Mouse (Mus musculus) megakaryocyte progenitor cell, adult 5-6 weeks (primary cell): ENCODE measurements around the gene Sorbs1. TPM values are rescaled to one million over a fixed set of nuclear protein-coding genes. Genes with fewer than 3 reads are reported as not detected.

ENCODE experiments used
- ATAC-seq: replicated peaks from 2 replicates; pipeline ENCODE4 v1.8.0; 2016; ENCODE audit warnings: mild to moderate bottlenecking, moderate TSS enrichment, inconsistent platforms; ENCODE audit not compliant: poor library complexity
- total RNA-seq, 2 experiments: library from RNA; stranded (forward) in 1 of 2; stranded (reverse) in 1 of 2; fragments of 157-497, 149-512 nt in 1 of 2; fragments of 200-1000 nt in 1 of 2; gene quantifications; 2 replicates each; pipeline versions ENCODE4 v1.2.3 to v1.2.4; 2015 to 2017

Gene Sorbs1
- total RNA-seq, 2 experiments from 2014 or later: 0.42 to 3.3 TPM

GRCm38 (mm10) chr19:40487561-40487960 lies 26.0 kb downstream of the Sorbs1 start:
- peak; percentile 40 for ATAC-seq

DNA sequence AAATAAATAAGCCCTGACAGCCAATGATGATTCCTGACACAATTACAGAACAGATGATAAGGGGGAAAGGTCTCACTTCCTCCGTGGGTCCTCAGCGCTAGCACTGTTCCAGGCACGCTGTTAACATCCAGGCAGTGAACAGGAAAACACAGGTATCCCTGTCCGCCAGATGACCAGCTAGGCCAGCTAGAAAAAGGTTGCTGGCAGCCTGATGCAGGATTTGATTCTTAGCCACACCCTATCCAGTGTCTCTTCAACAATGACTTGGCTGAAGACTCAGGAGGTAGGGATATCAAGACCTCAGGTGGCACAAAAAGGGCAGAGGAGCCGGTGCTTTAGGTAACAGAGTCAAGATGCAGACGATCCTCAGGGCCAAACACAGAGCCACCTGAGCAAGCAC lies 32.5 kb downstream of the Sorbs1 start:
- ATAC-seq: no peak

DNA sequence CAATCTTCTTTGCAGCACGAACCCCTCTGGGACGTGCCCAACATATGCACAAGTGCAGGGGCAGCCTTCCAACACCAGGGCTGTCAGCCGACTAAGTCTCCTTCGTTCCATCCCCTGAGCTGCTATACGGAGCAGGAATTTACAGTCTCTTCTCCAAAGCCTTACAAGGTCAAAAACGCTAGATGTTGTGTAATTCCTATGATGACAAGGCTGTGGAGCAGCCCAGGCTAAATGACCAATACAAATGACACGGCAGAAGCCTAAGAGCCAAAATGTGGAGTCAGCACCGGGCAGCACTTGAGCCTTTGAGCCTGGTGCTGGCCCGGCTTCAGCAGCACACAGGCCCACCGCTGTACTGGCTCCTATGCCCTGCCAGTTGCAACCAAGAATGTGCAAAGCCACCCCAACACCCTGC lies 35.4 kb downstream of the Sorbs1 start:
- no peak for ATAC-seq

GRCm38 (mm10) chr19:40477445-40477941 lies 36.1 kb downstream of the Sorbs1 start:
- peak; percentile 68 for ATAC-seq

- no peak for ATAC-seq
Measured at GRCm38 (mm10) chr19:40476491-40476890, 37.1 kb downstream of the Sorbs1 start.

- no peak for ATAC-seq
Measured at GRCm38 (mm10) chr19:40471526-40472245, 41.9 kb downstream of the Sorbs1 start.

GRCm38 (mm10) chr19:40469792-40470191 lies 43.8 kb downstream of the Sorbs1 start:
- no peak for ATAC-seq

DNA sequence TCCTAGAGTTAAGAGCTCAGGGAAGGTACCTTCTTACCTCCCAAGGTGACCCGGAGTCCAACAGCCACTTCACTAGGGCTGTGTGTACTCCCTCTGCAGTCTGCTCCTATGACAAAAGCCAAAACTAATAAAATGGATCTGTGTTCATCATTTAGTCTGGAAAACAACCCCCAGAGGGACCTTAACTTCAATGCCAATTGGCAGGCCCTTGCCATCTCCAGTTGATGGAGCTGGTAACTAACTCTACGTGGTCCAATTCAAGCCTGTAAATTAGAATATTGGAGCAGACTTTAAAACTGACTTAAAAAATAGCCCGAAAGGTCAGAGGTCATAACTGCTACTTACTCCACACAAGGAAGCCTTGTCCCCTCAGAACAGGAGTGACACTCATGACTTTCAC lies 45.3 kb downstream of the Sorbs1 start:
- no peak for ATAC-seq

GRCm38 (mm10) chr19:40467810-40468209 lies 45.8 kb downstream of the Sorbs1 start:
- no peak for ATAC-seq

DNA sequence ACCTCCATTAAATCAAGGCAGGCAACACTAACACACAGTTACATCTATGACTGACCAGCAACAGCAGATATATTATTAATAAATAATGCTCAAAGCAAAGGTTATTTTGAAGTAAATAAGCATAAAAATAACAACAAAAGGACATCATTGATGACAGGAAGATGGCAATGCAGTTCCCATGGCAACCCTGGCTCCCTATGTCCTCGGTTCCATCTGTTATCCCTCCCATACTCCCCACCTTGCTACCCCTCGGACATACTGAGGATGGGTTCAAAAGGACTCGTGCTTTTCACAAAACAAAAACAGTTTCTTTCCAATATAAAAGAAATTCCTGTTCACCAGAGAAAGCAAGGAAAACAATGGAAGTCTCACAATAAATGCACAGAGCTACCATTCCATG lies 48.2 kb downstream of the Sorbs1 start:
- no peak for ATAC-seq

GRCm38 (mm10) chr19:40464408-40464807 lies 49.2 kb downstream of the Sorbs1 start:
- no peak for ATAC-seq

- no peak for ATAC-seq
Measured at GRCm38 (mm10) chr19:40462892-40463291, 50.7 kb downstream of the Sorbs1 start.

GRCm38 (mm10) chr19:40462481-40462880 lies 51.1 kb downstream of the Sorbs1 start:
- ATAC-seq: no peak

DNA sequence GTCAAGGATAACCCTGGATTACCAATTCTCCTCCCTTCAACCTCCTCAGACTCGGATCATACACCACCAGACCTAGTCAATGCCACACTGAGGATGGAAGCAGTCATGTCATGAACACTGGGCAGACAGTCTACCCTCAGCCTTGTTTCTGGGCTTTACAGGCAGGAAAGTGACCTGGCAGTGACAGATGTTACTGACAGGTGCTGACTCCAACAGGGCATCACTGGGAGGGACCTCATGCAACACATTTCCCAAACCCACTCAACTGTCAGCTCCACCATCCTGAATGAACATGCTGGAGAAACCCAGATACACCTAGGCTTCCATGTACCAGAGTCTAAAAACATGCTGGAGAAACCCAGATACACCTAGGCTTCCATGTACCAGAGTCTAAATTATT lies 51.9 kb downstream of the Sorbs1 start:
- ATAC-seq: 0 out of 2 replicates have a peak, but pooled peaks have one; percentile 21

DNA sequence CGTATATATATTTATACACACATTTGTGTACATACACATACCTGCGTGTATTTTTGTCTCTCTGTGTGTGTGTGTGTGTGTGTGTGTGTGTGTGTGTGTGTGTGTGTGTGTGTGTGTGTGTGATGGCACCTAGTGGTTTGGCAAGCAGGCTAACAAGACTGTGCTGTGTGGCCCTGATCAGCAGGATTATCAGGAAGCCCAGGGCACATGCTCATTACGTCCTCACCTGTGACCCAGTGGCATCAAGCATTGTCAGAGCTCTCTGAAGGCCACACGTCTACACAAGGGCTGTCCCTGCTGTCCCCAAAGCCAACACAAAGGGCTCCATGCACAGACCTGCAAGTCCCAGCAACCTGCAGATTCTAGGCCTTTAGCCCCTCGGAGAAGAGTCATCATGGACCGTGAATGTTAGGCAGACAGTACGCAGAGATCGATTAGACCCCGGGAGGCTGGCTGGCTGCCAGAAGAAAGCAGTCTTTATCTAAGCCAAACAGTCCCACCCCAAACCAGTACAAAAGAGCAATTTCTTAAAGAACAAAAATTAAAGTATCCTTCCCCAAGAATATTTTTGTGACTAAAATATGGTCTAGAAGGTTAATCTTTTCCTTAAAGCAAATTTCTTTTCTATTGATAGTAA lies 52.6 kb downstream of the Sorbs1 start:
- peak; percentile 79 for ATAC-seq

GRCm38 (mm10) chr19:40459338-40459737 lies 54.2 kb downstream of the Sorbs1 start:
- no peak for ATAC-seq

GRCm38 (mm10) chr19:40458806-40459205 lies 54.8 kb downstream of the Sorbs1 start:
- no peak for ATAC-seq

- ATAC-seq: no peak
Measured at GRCm38 (mm10) chr19:40455248-40455647, 58.3 kb downstream of the Sorbs1 start.

DNA sequence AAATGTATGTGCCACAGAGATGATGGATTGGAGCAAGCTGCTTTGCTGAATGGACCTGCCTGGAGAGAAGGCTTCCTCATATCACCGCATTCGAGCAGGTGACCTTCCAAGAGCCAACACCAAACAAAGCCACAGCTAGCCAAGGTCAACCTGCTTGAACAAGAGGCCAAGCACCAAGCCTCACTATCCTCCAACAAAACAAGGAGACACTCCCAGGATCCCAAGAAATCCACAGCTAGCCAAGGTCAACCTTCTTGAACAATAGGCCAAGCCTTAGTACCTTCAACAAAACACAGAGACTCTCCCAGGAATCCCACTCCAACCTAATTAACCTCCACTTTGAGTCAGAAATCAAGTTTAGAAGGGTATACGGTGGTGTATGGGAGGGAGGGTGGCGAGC lies 59.5 kb downstream of the Sorbs1 start:
- ATAC-seq: no peak

- ATAC-seq: no peak
Measured at GRCm38 (mm10) chr19:40452201-40452600, 61.4 kb downstream of the Sorbs1 start.

GRCm38 (mm10) chr19:40451307-40451706 lies 62.3 kb downstream of the Sorbs1 start:
- no peak for ATAC-seq

- no peak for ATAC-seq
Measured at GRCm38 (mm10) chr19:40446525-40446924, 67.1 kb downstream of the Sorbs1 start.
